Mouse (Mus musculus): ENCODE measurements around the gene Pde5a.

Pde5a gene

DNA sequence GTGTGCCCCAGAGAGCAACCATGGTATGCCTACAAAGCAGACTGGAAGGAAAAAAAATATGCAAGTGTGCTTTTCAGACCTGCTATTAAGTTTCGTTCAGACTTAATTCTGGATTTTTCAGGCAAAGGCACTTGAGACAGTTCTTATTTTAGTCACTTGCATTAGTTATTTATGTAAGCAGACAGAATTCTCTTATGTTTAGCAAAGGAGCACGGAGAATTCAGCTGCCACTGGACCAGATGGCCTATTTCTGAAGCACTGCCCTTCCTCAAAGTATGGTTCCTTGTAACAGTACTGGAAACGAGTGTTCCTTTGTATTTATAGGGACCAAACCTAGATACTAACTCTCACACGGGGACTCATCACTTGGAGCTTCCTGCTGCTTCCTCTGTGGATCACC lies 38.2 kb downstream of the Pde5a start:
- DNase-seq, result no peak

DNA sequence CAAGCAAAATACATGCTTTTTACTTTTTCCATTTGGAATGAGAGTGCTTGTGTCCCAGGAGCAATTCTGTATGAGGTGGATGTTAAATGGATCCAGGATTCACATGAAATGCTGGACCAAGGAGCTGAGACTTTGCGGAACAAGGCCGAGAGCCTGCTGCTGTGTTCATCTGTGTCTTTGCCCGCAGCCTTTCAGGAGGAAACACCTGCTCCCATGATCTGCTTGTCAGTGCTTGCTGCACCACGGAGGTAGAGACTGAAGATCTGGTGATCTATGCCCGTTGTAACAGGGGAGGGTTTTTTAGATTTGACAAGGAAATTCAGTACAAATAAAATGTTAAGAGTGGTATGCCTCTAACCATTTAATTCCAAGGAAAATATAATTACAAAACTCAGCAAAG lies 39.1 kb downstream of the Pde5a start:
- peak; percentile 22 for DNase-seq

DNA sequence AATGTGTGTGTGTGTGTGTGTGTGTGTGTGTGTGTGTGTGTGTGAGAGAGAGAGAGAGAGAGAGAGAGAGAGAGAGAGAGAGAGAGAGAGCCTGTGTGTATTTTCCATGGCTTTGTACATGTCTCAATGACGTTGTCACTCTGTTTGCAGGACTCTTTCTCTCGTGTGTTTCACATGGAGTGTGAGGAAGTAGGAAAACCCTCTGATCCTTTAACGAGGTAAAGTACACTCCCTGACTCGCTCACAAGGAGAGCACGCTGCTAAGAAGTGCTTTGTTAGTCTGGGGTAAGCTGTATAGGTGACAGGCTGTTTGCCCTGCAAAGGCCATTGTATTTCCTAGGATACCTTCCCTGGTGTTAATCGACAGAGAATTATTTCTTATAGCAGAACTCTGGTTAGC lies 52.7 kb downstream of the Pde5a start:
- DNase-seq, result no peak

DNA sequence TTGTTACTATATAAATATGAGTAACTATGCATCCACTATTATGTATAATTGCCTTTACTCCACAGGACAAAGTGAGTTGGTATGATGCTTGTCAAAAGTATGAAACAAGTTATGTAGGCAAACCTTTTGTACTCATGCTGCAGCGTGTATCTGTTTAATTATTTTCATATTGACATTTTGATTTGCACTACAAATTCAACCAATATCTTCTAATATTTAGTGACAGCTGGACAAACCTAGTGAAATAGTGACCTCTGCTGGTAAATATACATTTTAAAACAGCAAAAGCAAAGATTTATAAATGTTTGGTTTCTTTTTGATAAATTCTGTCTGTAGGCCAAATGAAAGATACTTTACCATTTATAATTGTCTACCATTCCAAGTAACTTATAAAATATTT lies 55.5 kb downstream of the Pde5a start:
- no peak for DNase-seq

DNA sequence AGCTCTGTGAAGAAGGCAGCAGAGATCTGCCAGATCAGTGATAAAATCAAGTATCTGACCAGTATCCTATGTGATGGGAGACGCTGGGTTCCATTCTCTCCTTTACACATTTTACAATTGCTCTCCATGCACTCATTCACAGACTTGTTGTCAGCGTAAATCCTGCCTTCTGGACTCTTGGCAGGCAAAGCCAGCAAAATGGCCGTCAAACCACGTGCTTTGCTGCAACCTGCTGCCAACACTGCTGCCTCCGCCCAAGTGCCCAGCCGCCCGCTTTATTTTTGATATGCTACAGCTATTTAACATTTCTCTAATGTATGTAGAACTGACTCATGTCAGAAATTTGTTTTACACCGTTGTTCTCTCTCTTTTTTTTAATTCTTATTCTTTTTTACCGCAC lies 59.6 kb downstream of the Pde5a start:
- no peak for DNase-seq

DNA sequence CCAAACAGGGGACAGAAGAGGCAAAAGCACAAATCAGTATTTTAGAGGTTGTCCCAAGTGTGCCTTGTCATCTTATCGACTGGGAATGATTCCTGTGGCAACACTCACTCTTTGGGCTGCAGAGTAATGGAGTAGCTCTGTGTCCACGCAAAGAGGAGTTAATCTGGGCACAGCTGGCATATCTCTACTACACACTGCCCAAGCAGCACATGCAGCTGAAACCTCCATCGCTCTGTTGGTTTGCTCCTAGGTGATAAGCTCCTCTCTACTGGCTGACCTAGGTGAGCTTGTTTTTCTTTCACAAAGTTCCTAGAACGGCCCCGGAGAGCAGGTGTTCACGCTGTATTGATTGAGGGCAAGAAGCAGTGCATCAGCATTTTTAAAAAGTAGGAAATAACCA lies 60.8 kb downstream of the Pde5a start:
- DNase-seq, result no peak

DNA sequence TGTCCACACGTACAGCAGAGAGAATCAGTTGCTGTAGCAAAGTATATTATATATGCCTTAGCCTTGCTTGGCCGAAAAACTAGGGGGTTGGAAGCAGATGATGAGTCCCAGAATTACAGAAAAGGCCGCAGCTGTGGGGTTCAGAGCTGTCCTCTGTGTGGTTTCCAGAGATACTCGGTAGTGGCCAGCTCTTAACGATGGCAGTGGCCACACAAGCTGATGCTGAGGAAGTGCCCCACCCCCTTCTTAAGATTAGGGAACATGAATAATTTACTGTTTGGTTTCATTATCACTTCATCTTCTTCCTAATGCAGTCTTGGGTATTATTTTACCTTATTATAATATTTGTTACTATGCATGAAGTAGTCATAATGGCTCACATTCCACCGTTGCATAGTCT lies 71.3 kb downstream of the Pde5a start:
- DNase-seq, result no peak

DNA sequence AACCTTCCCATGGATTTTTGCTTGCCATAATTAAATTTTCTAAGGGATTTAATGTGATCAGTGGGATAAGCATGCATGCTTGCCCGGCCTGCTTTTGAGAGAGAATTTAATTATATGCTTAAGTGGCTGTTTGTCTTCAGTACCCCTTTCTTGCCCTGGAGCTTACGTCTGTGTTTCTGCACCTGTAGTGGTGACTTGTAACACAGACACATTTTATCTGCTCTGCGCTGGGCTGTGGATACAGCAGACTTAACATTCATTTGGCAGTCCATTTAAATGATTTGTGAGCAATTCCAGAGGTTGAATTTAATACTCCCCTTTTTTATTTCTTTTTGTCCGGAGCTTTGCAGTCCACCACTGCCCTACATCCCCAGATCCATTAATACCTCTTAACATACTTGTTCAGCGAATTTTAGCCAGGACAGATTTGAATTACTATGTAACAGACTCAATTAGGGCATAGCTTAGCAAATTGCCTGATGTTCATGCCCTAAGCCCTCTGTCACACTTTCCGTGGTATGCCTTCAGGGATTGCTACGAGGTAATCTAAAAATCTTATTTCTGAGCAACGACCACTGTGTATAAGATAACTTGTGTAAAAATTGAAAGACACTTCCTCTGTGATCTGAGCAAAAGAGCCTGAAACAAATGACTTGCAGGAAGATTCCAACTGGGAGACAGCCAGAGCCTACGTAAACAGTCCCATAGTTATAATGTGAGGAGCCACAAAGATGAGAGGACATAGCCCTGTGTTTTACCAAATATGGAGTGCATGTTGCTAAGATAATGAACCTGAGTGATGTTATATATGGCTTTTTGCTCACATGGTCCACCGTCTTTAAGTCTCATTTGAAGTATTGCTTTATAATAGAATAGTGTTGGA lies 72.0 kb downstream of the Pde5a start:
- DNase-seq, result no peak

DNA sequence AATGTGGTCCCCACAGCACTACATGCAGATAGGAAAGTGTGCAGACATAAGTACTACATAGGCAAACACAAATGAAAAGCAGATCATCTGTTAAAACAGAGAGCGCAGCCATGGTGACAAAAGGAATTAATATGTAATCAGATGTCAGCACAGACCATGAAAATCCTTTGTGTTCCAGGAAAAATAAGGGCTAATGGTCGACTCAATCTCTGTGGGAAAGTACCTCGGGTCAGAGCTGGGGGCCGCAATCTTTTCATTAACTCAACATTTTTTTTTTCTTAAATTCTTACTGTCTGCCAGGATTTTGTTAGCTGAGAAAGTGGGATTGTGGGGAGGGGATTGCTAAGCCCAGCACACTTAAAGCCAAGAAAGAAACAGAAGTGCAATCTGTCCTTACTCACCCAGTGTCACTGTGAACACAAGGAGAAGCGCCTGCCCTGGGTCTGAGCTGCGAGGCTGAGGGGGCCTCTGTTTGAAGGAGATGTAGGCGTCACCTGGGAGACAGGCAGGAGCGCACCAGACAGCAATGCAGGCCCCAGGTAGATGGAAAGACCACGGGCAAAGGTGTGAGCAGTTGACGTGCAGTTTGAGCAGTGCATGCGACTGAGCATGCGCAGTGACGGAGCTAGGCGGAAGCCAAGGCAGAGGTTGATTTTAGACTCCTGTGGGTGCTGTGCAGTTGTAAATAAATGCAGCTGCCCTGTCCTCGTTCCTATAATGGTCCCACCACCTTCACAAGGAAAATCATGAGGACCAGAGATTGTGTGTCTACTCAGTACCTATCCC lies 72.9 kb downstream of the Pde5a start:
- DNase-seq, result no peak

DNA sequence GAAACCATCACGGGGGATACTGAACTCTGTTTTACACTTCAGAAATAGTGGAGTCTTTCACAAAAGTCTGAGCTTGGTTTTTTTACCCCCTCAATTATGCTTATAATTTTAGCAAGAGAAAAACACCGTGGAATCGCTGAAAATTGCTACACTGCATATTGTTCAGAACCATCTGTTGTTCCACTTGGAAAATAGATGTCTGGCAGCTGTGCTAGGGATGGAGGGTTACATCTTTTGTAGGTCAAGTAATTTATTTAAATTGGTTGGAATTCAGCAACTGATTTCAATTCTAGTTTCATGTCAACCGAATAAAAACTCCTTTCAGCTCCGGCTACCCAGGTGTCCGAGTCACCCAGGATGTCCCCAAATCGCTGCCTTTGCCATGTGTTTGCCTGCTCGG lies 78.6 kb downstream of the Pde5a start:
- no peak for DNase-seq

DNA sequence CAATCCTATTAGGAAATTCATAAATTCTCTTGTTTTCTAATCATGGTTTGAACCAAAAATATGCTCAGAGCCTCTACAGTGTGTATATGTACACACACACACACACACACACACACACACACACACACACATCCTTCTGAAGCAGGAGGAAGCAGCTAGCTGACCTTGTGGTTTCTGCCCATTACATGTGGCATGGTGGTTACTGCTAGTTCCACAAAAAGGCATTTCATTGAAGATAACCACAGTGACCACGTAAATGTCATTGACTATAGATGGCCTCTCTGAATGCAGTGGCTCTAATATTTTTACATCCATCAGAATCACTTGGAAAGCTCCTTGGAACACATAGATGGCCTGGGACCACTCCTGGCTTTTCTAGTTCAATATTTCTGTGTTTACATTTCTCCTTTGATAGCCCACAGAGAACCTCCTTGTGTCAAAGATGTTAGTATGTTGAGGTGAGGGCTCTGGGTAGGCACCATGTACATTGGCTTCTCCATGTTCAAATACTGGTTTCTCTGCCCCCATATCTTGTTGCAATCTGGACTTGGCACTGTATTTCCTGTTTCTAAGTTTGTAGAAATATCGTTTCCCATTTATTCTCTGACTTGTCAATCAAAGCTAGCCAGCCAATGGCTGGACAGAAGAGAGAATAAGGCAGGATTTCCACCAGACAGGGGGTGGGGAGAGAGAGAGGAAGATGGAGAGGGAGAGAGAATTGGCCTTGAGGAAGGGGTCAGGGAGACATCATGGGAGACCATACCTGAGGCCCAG lies 81.5 kb downstream of the Pde5a start:
- DNase-seq, result no peak

DNA sequence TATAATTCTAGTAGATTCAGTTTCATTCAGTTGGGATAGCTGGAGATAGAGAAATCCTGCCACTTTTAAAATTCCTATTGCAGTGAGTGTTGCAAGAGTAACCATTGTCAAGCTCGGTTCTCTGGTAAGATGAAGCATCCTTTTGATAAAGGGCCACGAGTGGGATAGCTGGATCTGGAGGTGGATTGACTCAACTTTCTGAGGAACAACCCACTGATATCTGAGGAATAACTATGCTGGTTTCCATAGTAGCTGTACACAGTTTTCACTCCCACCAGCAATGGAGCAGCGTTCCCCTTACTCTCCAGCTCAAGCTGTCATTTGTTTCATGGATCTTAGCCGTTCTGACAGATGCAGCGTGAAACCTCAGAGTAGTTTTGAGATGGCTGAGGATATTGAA lies 82.2 kb downstream of the Pde5a start:
- DNase-seq, result no peak

DNA sequence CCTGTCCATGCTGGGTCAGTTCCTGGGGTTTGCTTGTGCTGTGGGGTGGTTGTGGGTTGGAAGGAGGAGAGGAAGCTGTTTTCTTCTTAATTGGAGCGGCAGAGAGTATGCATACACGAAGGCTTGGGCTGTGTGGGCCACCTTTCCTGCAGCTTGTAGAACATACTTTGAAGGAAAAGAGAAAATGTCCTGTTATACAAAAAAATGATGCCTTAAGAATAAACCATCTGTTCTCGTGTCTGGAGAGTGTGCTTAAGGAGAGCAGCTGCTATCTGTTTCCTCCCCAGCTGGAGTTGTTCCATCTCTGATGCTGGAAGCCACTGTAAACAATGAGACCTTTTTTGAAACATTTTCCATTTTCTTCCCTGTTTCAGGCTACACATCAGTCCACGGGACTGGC lies 85.8 kb downstream of the Pde5a start:
- no peak for DNase-seq

DNA sequence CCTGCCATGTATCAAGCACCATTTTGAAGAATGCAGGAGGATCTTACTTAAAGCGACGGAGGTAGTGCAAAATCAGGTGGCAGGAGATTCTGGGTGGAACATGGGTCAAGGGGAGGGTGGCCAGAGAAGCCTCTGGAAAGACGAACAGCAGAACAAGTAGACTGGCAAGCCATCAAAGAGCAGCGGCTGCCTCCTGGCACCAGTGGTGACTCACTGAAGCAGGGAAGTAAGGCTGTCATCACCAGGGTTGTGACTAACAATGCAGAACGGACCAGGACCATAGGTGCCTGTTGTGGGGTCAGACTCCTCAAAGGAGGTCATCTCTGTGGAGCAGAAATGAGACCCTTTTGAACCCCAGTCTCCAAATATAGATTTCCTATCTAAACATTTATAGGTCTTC lies 89.5 kb downstream of the Pde5a start:
- no peak for DNase-seq

DNA sequence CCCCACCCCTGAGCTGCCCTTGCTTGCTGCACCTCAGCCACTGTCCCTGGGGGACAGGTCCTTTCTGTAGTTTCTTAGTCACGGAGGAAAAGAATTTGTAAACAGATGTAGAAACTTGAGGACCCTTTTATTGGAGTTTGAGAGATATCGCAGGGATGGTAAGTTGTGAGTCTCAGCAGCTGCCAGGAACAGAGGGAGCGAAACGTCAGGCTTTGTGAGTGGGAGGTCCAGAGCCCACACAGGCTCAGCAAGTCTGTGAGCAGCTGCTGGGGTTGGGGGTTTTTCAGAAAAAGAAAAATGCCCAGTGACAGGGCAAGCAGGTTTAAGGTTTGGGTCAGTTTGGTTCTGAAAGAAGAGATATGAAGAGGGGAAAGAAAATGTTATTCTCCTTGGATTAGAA lies 92.0 kb downstream of the Pde5a start:
- no peak for DNase-seq

DNA sequence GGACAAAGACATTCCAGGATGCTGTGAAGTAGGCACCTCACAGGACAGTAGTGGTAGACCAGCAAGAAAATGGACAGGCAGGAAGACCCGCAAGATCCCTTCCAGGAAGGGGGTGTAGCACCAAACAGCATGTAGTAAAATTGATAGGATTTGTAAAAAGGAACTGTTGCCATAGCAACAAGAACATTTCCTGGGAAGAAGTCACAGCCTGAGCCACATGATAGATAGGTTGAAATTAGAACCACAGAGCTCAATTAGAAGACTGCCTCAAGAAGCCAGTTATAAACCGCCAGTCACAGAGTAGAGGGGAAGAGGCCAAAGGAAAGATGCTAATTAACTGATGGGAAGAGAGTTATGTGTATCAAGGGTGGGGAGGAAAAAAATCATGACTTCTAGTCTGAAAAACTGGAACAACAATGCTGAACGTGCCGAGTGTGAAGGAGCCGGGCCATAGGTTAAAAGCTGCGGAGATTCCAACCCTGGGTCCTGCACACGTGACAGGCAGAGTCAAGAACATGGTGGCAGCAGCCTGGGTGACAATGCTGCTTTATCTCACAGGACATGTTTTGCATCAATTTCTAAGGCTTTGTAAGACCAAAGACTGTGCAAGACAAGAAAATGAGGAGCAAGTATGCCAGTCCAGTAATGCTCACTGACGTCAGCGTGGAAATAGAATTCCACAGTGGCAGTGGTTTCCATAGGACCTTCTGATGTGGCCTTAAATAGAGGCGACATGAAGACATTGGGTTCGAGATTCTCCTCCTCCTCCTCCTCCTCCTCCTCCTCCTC lies 99.7 kb downstream of the Pde5a start:
- DNase-seq, result no peak

DNA sequence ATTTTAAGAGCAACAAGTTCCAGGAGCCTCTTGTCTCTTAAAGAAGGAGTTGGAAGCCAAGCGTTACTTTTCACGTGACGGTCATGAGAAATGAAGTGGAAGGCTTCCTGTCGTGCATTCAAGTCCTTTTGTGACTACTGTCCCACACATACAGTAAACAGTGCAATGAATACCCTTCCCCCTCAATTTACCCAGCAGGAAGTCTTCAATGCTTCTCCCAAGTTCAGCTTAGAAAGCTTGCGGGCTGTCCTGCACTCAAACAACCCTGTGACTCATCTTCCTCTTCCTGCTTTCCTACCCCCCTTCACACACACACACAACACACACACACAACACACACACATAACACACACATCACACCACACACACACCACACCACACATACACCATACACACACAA lies 105.8 kb downstream of the Pde5a start:
- DNase-seq, result no peak

DNA sequence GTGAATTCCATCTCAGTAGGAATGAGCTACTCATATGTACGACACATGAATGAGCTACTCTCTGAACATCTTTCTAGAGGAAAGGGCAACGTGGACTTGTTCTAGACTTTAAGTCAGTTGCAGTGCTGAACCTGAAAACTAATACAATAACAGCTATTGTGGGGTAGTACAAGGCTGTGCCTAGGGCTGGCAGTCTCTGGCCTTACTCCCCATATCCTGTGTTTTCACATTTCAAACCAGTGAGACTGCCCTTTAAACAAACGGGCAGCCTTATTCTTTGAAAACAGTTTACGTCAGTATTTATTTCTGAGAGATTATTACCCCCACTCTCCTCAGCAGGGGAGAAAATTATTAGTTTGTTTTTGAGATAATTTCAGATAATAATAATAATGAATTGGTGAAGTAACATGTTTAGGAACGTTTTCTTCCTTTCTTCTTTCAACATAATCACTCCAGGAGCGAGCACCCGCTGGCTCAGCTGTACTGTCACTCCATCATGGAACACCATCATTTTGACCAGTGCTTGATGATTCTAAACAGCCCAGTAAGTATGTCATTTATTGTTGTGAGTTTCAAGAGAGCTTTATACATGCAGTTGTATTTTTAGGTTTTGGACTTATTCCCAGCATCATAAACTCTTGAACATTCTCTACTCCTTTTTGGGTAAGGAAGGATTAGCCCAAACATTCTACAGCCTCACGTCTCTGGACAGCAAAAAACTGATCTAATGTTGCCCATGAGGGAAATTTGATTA lies 106.5 kb downstream of the Pde5a start:
- DNase-seq, result no peak

DNA sequence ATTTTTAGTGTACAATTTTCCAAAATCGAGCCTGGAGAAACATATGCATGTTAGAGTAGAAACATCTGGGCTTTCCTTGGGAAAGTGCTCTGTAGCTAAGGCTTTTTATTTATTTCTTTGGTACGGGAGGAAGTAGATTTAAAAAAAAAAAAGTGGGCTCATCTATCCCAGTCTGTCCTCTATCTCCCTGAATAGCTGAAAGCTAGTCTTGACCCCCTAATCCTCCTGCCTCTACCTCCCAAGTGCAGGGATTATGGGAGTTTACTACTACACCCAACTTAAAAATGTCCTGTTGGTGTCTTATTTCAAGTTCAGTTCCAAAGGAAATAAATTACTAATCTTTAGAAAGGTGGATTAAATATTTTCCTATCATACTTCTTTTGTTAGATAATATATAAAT lies 108.9 kb downstream of the Pde5a start:
- DNase-seq, result no peak

DNA sequence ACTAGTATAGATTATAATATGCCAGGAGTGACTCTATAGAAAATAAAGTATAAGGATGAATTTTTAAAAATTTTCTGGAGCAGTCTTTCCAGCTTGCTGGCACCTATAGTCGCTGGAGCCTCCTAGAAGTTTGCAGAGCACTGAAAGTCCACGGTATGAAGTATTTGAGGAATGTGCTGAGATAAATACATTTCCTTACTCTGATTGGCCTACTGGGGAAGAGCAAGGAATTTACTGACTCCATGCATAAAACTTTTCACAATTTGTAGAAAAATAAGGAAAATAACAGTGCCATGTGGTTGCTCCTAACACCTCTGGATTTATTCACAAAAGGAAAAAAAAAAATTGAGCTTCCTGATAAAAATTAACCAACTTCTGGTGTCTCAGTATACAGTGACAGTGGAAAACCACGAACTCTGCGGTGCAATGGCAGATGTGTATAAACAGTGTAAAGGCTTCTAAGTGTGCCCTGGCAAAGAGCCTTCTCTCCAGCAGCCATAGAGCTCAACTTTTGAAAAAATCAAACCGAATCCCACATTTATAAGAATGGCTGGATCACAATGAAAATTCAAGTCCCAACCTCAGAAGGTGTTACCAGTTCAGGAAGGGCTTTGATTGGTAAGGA lies 119.8 kb downstream of the Pde5a start:
- DNase-seq, result no peak

DNA sequence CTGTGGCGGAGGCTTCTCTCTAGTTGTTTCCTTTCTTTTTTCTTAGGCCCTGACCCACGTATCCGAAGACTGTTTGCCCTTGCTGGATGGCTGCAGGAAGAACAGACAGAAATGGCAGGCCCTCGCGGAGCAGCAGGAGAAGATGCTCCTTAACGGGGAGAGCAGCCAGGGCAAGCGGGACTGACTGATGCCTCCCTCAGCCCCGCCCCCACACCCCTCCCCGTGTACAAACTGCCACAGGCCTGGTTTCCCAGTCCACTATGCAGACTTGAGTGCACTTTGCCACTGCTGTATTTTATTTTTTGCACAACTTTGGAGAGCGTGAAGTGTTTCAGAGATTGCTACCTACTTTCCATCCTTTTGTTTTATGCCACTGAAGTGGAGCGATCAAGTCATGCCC lies 126.4 kb downstream of the Pde5a start:
- DNase-seq, result no peak

DNA sequence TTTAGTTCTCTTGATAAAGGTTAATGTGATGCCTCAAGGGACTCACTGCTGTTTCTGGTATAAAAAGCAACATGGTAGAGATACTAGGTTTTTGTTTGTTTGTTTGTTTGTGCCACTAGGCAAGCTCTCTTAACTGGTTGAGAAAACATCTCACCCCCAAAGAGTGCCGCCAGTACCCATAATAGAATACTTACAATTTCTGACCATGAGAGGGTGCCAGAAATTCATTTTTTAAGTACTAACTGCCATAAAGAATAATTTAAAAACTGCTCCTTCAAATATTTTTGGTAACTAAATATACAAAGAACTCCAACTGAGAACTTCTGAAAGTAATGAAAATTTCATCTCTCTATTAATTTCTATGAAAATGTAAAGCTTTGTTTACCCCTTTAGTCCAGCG lies 131.1 kb downstream of the Pde5a start:
- no peak for DNase-seq

Measured in thymus, postnatal 4 days (tissue).